Mouse (Mus musculus) MEL (cell line): ENCODE measurements around the gene Eva1c. TPM values are rescaled to one million over a fixed set of nuclear protein-coding genes. Genes with fewer than 3 reads are reported as not detected.

Experiments used
- DNase-seq: peaks from one replicate; pipeline ENCODE4 v3.0.0; 2011; ENCODE audit warnings: low read depth, low spot score
- H3K27ac ChIP-seq: 2 replicates; pipeline ENCODE4 v1.5.1; 2012; ENCODE audit warnings: low read depth, mild to moderate bottlenecking, control low read depth, low read length, moderate library complexity; ENCODE audit not compliant: control insufficient read depth
- H3K27me3 ChIP-seq, 2 experiments: fragments of 150-350 bp in 1 of 2; sonication (generic) in 1 of 2; 2 replicates each; pipeline ENCODE4 v1.6.1; 2012; ENCODE audit warnings: low read length in 2 of 2, mild to moderate bottlenecking in 2 of 2, improper control_type of control experiment in 1 of 2, moderate library complexity in 1 of 2; ENCODE audit not compliant: insufficient read depth in 2 of 2, control insufficient read depth in 1 of 2
- H3K36me3 ChIP-seq, 2 experiments: 2 replicates each; pipeline ENCODE4 v1.6.1; 2012 to 2014; ENCODE audit warnings: low read length in 2 of 2, improper control_type of control experiment in 1 of 2, inconsistent platforms in 1 of 2, mild to moderate bottlenecking in 1 of 2; ENCODE audit not compliant: insufficient read depth in 2 of 2, control insufficient read depth in 1 of 2
- H3K4me1 ChIP-seq, 2 experiments: fragments of 150-350 bp in 1 of 2; sonication (generic) in 1 of 2; 2 replicates each; pipeline ENCODE4 v1.6.1; 2012; ENCODE audit warnings: low read length in 2 of 2, improper control_type of control experiment in 1 of 2, mild to moderate bottlenecking in 1 of 2; ENCODE audit not compliant: insufficient read depth in 2 of 2, control insufficient read depth in 1 of 2
- H3K4me3 ChIP-seq, 2 experiments: fragments of 150-350 bp in 1 of 2; sonication (generic) in 1 of 2; 2 replicates each; pipeline ENCODE4 v1.5.1; 2012; ENCODE audit warnings: low read depth in 2 of 2, low read length in 2 of 2, mild to moderate bottlenecking in 2 of 2, moderate library complexity in 2 of 2, control low read depth in 1 of 2, improper control_type of control experiment in 1 of 2; ENCODE audit not compliant: control insufficient read depth in 1 of 2, insufficient read depth in 1 of 2
- H3K79me2 ChIP-seq: 2 replicates; pipeline ENCODE4 v1.6.1; 2012; ENCODE audit warnings: mild to moderate bottlenecking, low read length, moderate library complexity; ENCODE audit not compliant: control insufficient read depth, poor library complexity, insufficient read depth
- H3K9ac ChIP-seq: 2 replicates; pipeline ENCODE4 v1.6.1; 2012; ENCODE audit warnings: low read depth, mild to moderate bottlenecking, control low read depth, low read length, moderate library complexity; ENCODE audit not compliant: control insufficient read depth, poor library complexity, severe bottlenecking
- H3K9me3 ChIP-seq: fragments of 150-350 bp; sonication (generic); replicated peaks from 2 replicates; pipeline ENCODE4 v1.6.1; 2012; ENCODE audit warnings: mild to moderate bottlenecking, low read length, improper control_type of control experiment, moderate library complexity; ENCODE audit not compliant: insufficient read depth
- BHLHE40 ChIP-seq: IDR thresholded peaks from 2 replicates; pipeline ENCODE4 v1.6.1; 2012; ENCODE audit warnings: low read depth, mild to moderate bottlenecking, inconsistent platforms, low read length, improper control_type of control experiment, borderline replicate concordance
- CHD2 ChIP-seq: IDR thresholded peaks from 2 replicates; pipeline ENCODE4 v1.6.1; 2011; ENCODE audit warnings: low read length, improper control_type of control experiment
- CTCF ChIP-seq, 3 experiments: IDR thresholded peaks in 2 of 3; conservative IDR thresholded peaks in 1 of 3; 2 replicates each; pipeline ENCODE4 v1.5.1; 2011 to 2012; ENCODE audit warnings: low read length in 3 of 3, low read depth in 2 of 3, mild to moderate bottlenecking in 2 of 3, improper control_type of control experiment in 1 of 3, inconsistent platforms in 1 of 3, mixed read lengths in 1 of 3, moderate library complexity in 1 of 3; ENCODE audit not compliant: control insufficient read depth in 1 of 3, insufficient read depth in 1 of 3, poor library complexity in 1 of 3, severe bottlenecking in 1 of 3
- E2F4 ChIP-seq: IDR thresholded peaks from 2 replicates; pipeline ENCODE4 v1.6.1; 2011; ENCODE audit warnings: low read depth, low read length, improper control_type of control experiment, borderline replicate concordance
- ELF1 ChIP-seq: IDR thresholded peaks from 2 replicates; pipeline ENCODE4 v1.6.1; 2014; ENCODE audit warnings: low read depth, mild to moderate bottlenecking, inconsistent platforms, low read length, improper control_type of control experiment, moderate library complexity
- ETS1 ChIP-seq: IDR thresholded peaks from 2 replicates; pipeline ENCODE4 v1.6.1; 2012; ENCODE audit warnings: low read depth, mild to moderate bottlenecking, inconsistent platforms, low read length, improper control_type of control experiment, moderate library complexity
- GABPA ChIP-seq: IDR thresholded peaks from 2 replicates; pipeline ENCODE4 v1.6.1; 2012; ENCODE audit warnings: low read depth, mild to moderate bottlenecking, inconsistent platforms, low read length, improper control_type of control experiment, moderate library complexity
- GATA1 ChIP-seq: IDR thresholded peaks from 2 replicates; pipeline ENCODE4 v1.6.1; 2011; ENCODE audit warnings: low read depth, low read length, improper control_type of control experiment
- KAT2A ChIP-seq: conservative IDR thresholded peaks from 2 replicates; pipeline ENCODE4 v1.6.1; 2012; ENCODE audit warnings: low read depth, low read length, improper control_type of control experiment, inconsistent platforms
- MAFK ChIP-seq: IDR thresholded peaks from 2 replicates; pipeline ENCODE4 v1.6.1; 2011; ENCODE audit warnings: low read depth, mild to moderate bottlenecking, low read length, improper control_type of control experiment, borderline replicate concordance
- MAX ChIP-seq: IDR thresholded peaks from 2 replicates; pipeline ENCODE4 v1.6.1; 2011; ENCODE audit warnings: low read length, improper control_type of control experiment
- MEF2A ChIP-seq: IDR thresholded peaks from 2 replicates; pipeline ENCODE4 v1.6.1; 2014; ENCODE audit warnings: low read depth, mild to moderate bottlenecking, inconsistent platforms, low read length, improper control_type of control experiment; ENCODE audit not compliant: poor library complexity, insufficient replicate concordance, severe bottlenecking; ENCODE audit errors: extremely low read depth
- MXI1 ChIP-seq: IDR thresholded peaks from 2 replicates; pipeline ENCODE4 v1.6.1; 2011; ENCODE audit warnings: mild to moderate bottlenecking, low read depth, low read length, improper control_type of control experiment
- MYB ChIP-seq: IDR thresholded peaks from 2 replicates; pipeline ENCODE4 v1.6.1; 2011; ENCODE audit warnings: mild to moderate bottlenecking, low read depth, low read length, improper control_type of control experiment
- NELFE ChIP-seq: IDR thresholded peaks from 2 replicates; pipeline ENCODE4 v1.6.1; 2011; ENCODE audit warnings: low read depth, low read length, improper control_type of control experiment
- POLR2AphosphoS5 ChIP-seq: IDR thresholded peaks from 2 replicates; pipeline ENCODE4 v1.6.1; 2012; ENCODE audit warnings: low read depth, borderline replicate concordance, mild to moderate bottlenecking, inconsistent platforms, low read length, moderate library complexity, mixed read lengths
- RCOR1 ChIP-seq: IDR thresholded peaks from 2 replicates; pipeline ENCODE4 v1.6.1; 2012; ENCODE audit warnings: low read depth, mild to moderate bottlenecking, inconsistent platforms, low read length, improper control_type of control experiment
- SIN3A ChIP-seq: IDR thresholded peaks from 2 replicates; pipeline ENCODE4 v1.6.1; 2012; ENCODE audit warnings: low read length, improper control_type of control experiment, inconsistent platforms
- TAL1 ChIP-seq: IDR thresholded peaks from 2 replicates; pipeline ENCODE4 v1.6.1; 2012; ENCODE audit warnings: mild to moderate bottlenecking, inconsistent platforms, low read length, moderate library complexity, mixed read lengths
- TBP ChIP-seq: IDR thresholded peaks from 2 replicates; pipeline ENCODE4 v1.8.0; 2011; ENCODE audit warnings: low read depth, low read length, improper control_type of control experiment
- USF1 ChIP-seq: IDR thresholded peaks from 2 replicates; pipeline ENCODE4 v1.6.1; 2014; ENCODE audit warnings: low read depth, mild to moderate bottlenecking, inconsistent platforms, low read length, improper control_type of control experiment, moderate library complexity
- ZC3H11A ChIP-seq: IDR thresholded peaks from 2 replicates; pipeline ENCODE4 v1.6.1; 2012; ENCODE audit warnings: low read depth, mild to moderate bottlenecking, inconsistent platforms, low read length, improper control_type of control experiment
- ZKSCAN1 ChIP-seq: IDR thresholded peaks from 2 replicates; pipeline ENCODE4 v1.6.1; 2012; ENCODE audit warnings: low read depth, mild to moderate bottlenecking, inconsistent platforms, low read length, improper control_type of control experiment, moderate library complexity
- polyA plus RNA-seq, 2 experiments: library from polyadenylated mRNA; stranded (reverse) in 1 of 2; unstranded in 1 of 2; fragments of >175 nt in 1 of 2; fragments of >200 nt in 1 of 2; gene quantifications; 2 replicates each; pipeline versions ENCODE4 v1.2.1 to v1.2.4; 2012; ENCODE audit warnings: low replicate concordance in 2 of 2, low read depth in 1 of 2; ENCODE audit not compliant: insufficient read length in 2 of 2, insufficient read depth in 1 of 2, missing spikeins in 1 of 2
- total RNA-seq: library from RNA; depleted of rRNA; stranded (reverse); fragments of 300-350 nt; gene quantifications from 2 replicates; pipeline ENCODE4 v1.2.3, GENCODE M21; 2012

Gene Eva1c
- total and polyA plus RNA-seq, 3 experiments, result 0.06 TPM; not detected in 2

DNA sequence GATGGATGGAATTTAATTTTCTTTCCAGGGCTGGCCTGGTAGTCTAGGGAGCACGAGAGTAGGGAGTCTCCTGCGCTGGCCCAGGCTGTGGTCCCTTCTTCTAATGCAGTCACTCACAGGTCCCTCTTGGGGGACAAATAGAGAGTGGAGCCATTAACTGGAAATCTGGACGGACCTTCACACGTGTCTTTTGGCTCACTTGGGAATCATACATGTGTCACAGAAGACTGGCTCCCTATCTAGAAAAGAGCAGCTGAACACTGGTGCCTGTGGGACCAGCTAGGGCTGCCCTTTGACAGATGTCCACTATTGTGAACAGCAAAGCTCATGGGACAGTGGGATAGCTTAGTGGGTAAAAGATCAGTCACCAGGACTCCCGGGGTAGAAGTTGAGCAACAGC lies 478 bp upstream of the Eva1c start:
- Histone ChIP-seq H3K36me3 (no peaks in the 10 kb centered on the region; a peak in 1 of 4 replicates), H3K27ac (no peak overlapping the region), H3K4me3 (no peak overlapping the region), H3K9me3 (no peaks in the 10 kb centered on the region), H3K9ac (no peak overlapping the region), H3K27me3 (peaks cover 0 to 5% of the 10 kb centered on the region in 2 experiments; a peak in 3 of 4 replicates), H3K79me2 (no peaks in the 10 kb centered on the region; the same call in 1 of the 2 replicates), H3K4me1 (peaks cover 0 to 9% of the 10 kb centered on the region in 2 experiments; a peak in 2 of 4 replicates)
- TF ChIP-seq NELFE (no peak), RCOR1 (no peak), USF1 (no peak), MAX (no peak), ELF1 (no peak), GATA1 (no peak), BHLHE40 (no peak), MXI1 (no peak), MAFK (no peak), CHD2 (no peak)
- DNase-seq, result no peak

- Histone ChIP-seq H3K4me1 (peaks cover 0 to 9% of the 10 kb centered on the region in 2 experiments; a peak in 2 of 4 replicates), H3K27me3 (peaks cover 0 to 7% of the 10 kb centered on the region in 2 experiments; a peak in 3 of 4 replicates)
Measured at GRCm38 (mm10) chr16:90827498-90827897, 979 bp downstream of the Eva1c start.

GRCm38 (mm10) chr16:90829136-90829535 lies 2.6 kb downstream of the Eva1c start:
- Histone ChIP-seq H3K9me3 (no peaks in the 10 kb centered on the region), H3K9ac (no peak overlapping the region), H3K36me3 (no peaks in the 10 kb centered on the region; a peak in 1 of 4 replicates)
- TF ChIP-seq KAT2A, result no peak
- no peak for TF ChIP-seq MAX
- no peak for TF ChIP-seq GABPA
- TF ChIP-seq GATA1, result 0 out of 2 replicates have a peak, but pooled peaks have one; percentile 28
- no peak for TF ChIP-seq ZC3H11A
- no peak for TF ChIP-seq MAFK
- TF ChIP-seq USF1, result no peak
- TF ChIP-seq, all 39 proteins: peak for 1
- Histone ChIP-seq H3K27me3 (0 out of 4 replicates have a peak, but pooled peaks cover 0 to 4% of the 10 kb centered on the region in 2 experiments), H3K79me2 (no peaks in the 10 kb centered on the region; the same call in 1 of the 2 replicates), H3K4me3 (no peak overlapping the region), H3K27ac (no peak overlapping the region), H3K4me1 (peaks cover 0 to 9% of the 10 kb centered on the region in 2 experiments; a peak in 2 of 4 replicates)
- no peak for DNase-seq

More at GRCm38 (mm10) chr16:90827498-90827897, 979 bp downstream of the Eva1c start:
- Histone ChIP-seq H3K36me3 (no peaks in the 10 kb centered on the region; a peak in 1 of 4 replicates), H3K4me3 (no peak overlapping the region), H3K9me3 (no peaks in the 10 kb centered on the region), H3K79me2 (no peaks in the 10 kb centered on the region; the same call in 1 of the 2 replicates), H3K27ac (no peak overlapping the region)
- no peak for DNase-seq
- TF ChIP-seq ZC3H11A (no peak), TAL1 (no peak), POLR2AphosphoS5 (no peak), SIN3A (no peak), E2F4 (no peak), ZKSCAN1 (no peak), MEF2A (no peak), CTCF (IDR thresholded peaks at IDR 0.05 in 2 of 3, conservative IDR thresholded peaks at IDR 0.05 in 1 of 3; ENCODE audit: control insufficient read depth in 1 of 3, insufficient read depth in 1 of 3, low read depth in 2 of 3, low read length in 3 of 3, poor library complexity in 1 of 3, severe bottlenecking in 1 of 3) (no peak), TBP (no peak), ETS1 (no peak), MYB (no peak)
- TF ChIP-seq, all 39 proteins: peak for 0
- H3K9ac ChIP-seq, result no peak overlapping the region
